Mouse (Mus musculus) intestine, embryonic 14.5 days (tissue): Measurements from ENCODE around the gene Igsf21. TPM values are rescaled to one million over a fixed set of nuclear protein-coding genes. Genes with fewer than 3 reads are reported as not detected.
A peak's percentile ranks its signal among the peaks of the same experiment; 100 is the strongest.

Experiments
- ATAC-seq: fragments of 200-750 bp; cut with Nextera tagmentation; replicated peaks from 2 replicates; pipeline ENCODE4 v1.8.0; 2017; ENCODE audit warnings: low read depth, moderate number of reproducible peaks, moderate TSS enrichment, moderate library complexity; ENCODE audit not compliant: low FRiP score, low TSS enrichment
- DNase-seq: peaks from one replicate; pipeline ENCODE4 v3.0.0-alpha.2; 2018; ENCODE audit warnings: low spot score
- H3K27ac ChIP-seq: fragments of 300-500 bp; sonication (generic); 2 replicates; pipeline ENCODE4 v1.5.1; 2014; ENCODE audit warnings: low read depth, mild to moderate bottlenecking, control low read depth
- H3K27me3 ChIP-seq: fragments of 300-500 bp; sonication (generic); replicated peaks from 2 replicates; pipeline ENCODE4 v1.6.1; 2014; ENCODE audit warnings: low read length, control low read depth; ENCODE audit not compliant: control insufficient read depth, insufficient read depth
- H3K36me3 ChIP-seq: fragments of 300-500 bp; sonication (generic); 2 replicates; pipeline ENCODE4 v1.6.1; 2014; ENCODE audit warnings: low read length, control low read depth; ENCODE audit not compliant: control insufficient read depth, insufficient read depth
- H3K4me1 ChIP-seq: fragments of 300-500 bp; sonication (generic); replicated peaks from 2 replicates; pipeline ENCODE4 v1.6.1; 2014; ENCODE audit warnings: low read length, control low read depth, mixed read lengths; ENCODE audit not compliant: control insufficient read depth, insufficient read depth
- H3K4me2 ChIP-seq: fragments of 300-500 bp; sonication (generic); 2 replicates; pipeline ENCODE4 v1.6.1; 2014; ENCODE audit warnings: low read length
- H3K4me3 ChIP-seq: fragments of 300-500 bp; sonication (generic); 2 replicates; pipeline ENCODE4 v1.5.1; 2014; ENCODE audit warnings: low read depth, low read length, control low read depth, mixed read lengths
- H3K9ac ChIP-seq: fragments of 300-500 bp; sonication (generic); 2 replicates; pipeline ENCODE4 v1.6.1; 2014; ENCODE audit warnings: mild to moderate bottlenecking, low read length
- H3K9me3 ChIP-seq: fragments of 300-500 bp; sonication (generic); 2 replicates; pipeline ENCODE4 v1.6.1; 2016; ENCODE audit warnings: low read length, control low read depth; ENCODE audit not compliant: control insufficient read depth
- WGBS: fragments of 180-500 bp; shearing (Covaris S2); extraction: QIAGEN DNeasy Blood & Tissue Kit; methylation state at CpG from one replicate; pipeline ENCODE4 v1.1.7; 2014; 5-methylcytosine and 5-hydroxymethylcytosine counted together
- polyA plus RNA-seq: library from polyadenylated mRNA; unstranded; fragments of >200 nt; fragmentation: Nextera tagmentation; extraction: Ambion mirVana; gene quantifications from 2 replicates; pipeline ENCODE4 v1.2.1, GENCODE M21; 2014

Gene Igsf21
- polyA plus RNA-seq, 1 experiment from 2014 or later: 2.2 TPM

DNA sequence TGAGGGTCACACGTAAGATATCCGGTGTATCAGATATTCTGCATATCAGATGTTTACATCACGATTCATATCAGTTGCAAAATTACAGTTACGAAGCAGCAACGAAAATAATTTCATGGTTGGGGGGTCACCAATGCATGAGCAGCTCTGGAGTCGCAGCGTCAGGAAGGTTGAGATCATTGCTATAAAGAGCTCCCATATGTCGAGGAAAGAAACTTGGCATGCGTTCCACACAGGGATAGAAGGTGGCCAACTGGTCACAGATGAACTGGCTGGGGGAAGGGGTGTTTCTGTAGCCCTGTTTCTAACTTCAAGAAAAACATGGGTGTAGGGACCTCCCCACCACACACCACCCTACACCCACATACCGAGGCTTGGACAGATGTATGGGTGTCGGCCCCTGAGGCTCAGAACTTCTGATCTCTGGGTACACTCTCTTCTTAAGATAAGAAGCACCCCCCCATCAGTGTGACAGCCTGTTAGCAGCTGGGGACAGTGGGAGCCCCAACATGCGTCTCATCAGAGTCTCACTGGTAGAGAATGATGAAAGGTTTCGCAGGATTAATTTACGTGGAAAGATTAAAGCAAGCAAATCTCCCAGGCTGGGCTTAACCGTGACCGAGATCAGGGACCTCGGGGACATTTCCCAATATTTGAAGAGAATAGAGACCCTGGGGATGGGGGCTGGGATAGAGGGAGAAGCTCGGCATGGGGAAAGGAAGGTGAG, 54.1 kb downstream of the Igsf21 start:
- no peak for ATAC-seq
- H3K9me3 ChIP-seq: no peaks in the 10 kb centered on the region
- 86% methylated on average over 18 of the region's 18 CpGs for WGBS
- H3K27ac ChIP-seq: no peak overlapping the region
- H3K4me2 ChIP-seq: no peak overlapping the region
- no peak overlapping the region for H3K4me3 ChIP-seq
- no peaks in the 10 kb centered on the region for H3K36me3 ChIP-seq
- no peaks in the 10 kb centered on the region for H3K4me1 ChIP-seq
- no peak for DNase-seq
- H3K27me3 ChIP-seq: 0 out of 2 replicates have a peak, but pooled peaks cover 3% of the 10 kb centered on the region
- no peak overlapping the region for H3K9ac ChIP-seq

- Histone ChIP-seq H3K4me3 (no peak overlapping the region), H3K36me3 (no peaks in the 10 kb centered on the region), H3K27ac (no peak overlapping the region), H3K4me1 (no peaks in the 10 kb centered on the region), H3K9me3 (no peaks in the 10 kb centered on the region), H3K9ac (no peak overlapping the region), H3K4me2 (no peak overlapping the region), H3K27me3 (0 out of 2 replicates have a peak, but pooled peaks cover 3% of the 10 kb centered on the region)
- WGBS: 85% methylated on average over 9 of the region's 9 CpGs
- no peak for DNase-seq
- no peak for ATAC-seq
Observed at GRCm38 (mm10) chr4:140189601-140190000, 57.0 kb downstream of the Igsf21 start.

- Histone ChIP-seq H3K4me3 (no peak overlapping the region), H3K4me2 (no peak overlapping the region), H3K9me3 (no peaks in the 10 kb centered on the region), H3K4me1 (no peaks in the 10 kb centered on the region), H3K27ac (no peak overlapping the region), H3K27me3 (0 out of 2 replicates have a peak, but pooled peaks cover 3% of the 10 kb centered on the region), H3K36me3 (no peaks in the 10 kb centered on the region), H3K9ac (no peak overlapping the region)
- 68% methylated on average over 7 of the region's 7 CpGs for WGBS
- DNase-seq (no peak), ATAC-seq (no peak)
Observed at GRCm38 (mm10) chr4:140188626-140189025, 58.0 kb downstream of the Igsf21 start.

GRCm38 (mm10) chr4:140187404-140188145, 59.0 kb downstream of the Igsf21 start:
- Histone ChIP-seq H3K4me1 (no peaks in the 10 kb centered on the region), H3K9ac (no peak overlapping the region), H3K4me2 (no peak overlapping the region), H3K27me3 (0 out of 2 replicates have a peak, but pooled peaks cover 3% of the 10 kb centered on the region), H3K9me3 (no peaks in the 10 kb centered on the region), H3K36me3 (no peaks in the 10 kb centered on the region), H3K27ac (no peak overlapping the region), H3K4me3 (no peak overlapping the region)
- WGBS: 88% methylated on average over 8 of the region's 8 CpGs
- ATAC-seq: no peak
- DNase-seq: no peak

DNA sequence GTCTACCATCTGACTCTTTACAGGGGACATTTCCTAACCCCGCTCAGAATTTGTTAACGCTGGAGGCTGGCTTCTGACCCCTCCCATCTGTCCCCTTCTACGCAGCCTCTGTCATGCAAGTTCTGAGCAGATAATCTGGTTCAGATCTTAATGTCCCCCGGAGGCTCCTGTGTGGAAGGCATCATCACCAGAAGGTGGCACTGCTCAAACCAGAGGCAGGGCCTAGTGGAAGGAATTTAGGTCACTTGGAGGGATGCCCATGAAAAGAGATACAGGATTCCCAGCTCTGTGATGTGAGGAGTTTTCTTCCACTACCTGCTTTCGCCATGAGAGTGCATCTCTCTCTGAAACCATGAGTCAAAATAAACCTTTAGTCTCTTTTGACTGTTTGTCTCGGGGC, 67.0 kb downstream of the Igsf21 start:
- no peaks in the 10 kb centered on the region for H3K4me1 ChIP-seq

DNA sequence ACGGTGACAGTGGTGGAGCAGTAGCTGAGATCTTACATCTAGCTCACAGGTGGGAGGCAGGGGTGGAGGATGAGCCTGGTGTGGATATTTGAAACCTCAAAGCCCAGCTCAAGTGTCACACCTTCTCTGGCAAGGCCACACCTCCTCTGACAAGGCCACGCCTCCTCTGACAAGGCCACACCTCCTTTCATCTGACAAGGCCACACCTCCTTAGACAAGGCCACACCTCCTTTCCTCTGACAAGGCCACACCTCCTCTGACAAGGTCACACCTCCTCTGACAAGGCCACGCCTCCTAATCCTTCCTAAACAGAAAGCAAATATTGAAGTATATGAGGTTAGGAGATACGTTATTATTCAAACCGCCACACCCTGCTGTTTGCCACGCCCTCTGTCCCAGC, 69.5 kb downstream of the Igsf21 start:
- WGBS: 90% methylated on average over 6 of the region's 6 CpGs
- H3K27ac ChIP-seq: no peak overlapping the region
- no peak overlapping the region for H3K9ac ChIP-seq
- DNase-seq: no peak
- H3K27me3 ChIP-seq: no peaks in the 10 kb centered on the region
- H3K9me3 ChIP-seq: no peaks in the 10 kb centered on the region; the same call in 1 of the 2 replicates
- H3K4me3 ChIP-seq: no peak overlapping the region
- ATAC-seq: no peak
- no peaks in the 10 kb centered on the region for H3K4me1 ChIP-seq
- no peaks in the 10 kb centered on the region for H3K36me3 ChIP-seq
- H3K4me2 ChIP-seq: no peak overlapping the region

More for the DNA sequence above, 67.0 kb downstream of the Igsf21 start:
- H3K4me2 ChIP-seq: no peak overlapping the region
- no peak overlapping the region for H3K27ac ChIP-seq
- H3K4me3 ChIP-seq: no peak overlapping the region
- H3K9me3 ChIP-seq: no peaks in the 10 kb centered on the region; the same call in 1 of the 2 replicates
- H3K36me3 ChIP-seq: no peaks in the 10 kb centered on the region
- WGBS: 66% methylated on average over 6 of the region's 6 CpGs
- no peak overlapping the region for H3K9ac ChIP-seq
- ATAC-seq (no peak), DNase-seq (no peak)
- no peaks in the 10 kb centered on the region for H3K27me3 ChIP-seq

DNA sequence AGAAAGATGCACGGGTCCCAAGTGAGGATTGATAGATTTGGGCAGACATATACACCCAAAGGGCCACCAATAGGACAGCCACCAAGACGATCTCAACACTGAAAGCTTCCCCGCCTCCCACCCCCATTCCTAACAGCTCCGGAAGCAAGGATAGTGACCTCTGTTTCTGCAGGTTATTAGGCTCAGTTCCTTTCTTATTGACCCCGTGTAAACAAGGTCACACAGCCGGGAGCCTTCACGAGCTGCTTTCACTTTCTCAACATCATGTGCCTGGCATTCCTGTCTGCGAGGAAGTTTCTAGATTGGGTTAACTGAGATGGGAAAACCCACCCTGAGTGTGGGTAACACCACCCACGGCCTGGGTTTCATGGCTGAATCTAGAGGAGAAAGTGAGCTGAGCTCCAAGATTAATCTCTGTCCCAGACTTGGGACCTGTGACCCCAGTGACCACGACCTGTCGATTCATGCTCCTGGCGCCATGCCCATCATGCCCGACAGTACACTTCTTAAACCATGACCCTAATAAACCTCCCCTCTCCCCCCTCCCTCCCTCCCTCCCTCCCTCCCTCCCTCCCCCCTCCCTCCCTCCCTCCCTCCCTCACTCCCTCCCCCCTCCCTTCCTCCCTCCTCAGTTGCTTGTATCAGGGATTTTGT, 72.7 kb downstream of the Igsf21 start:
- no peaks in the 10 kb centered on the region; the same call in 1 of the 2 replicates for H3K9me3 ChIP-seq
- H3K4me2 ChIP-seq: no peak overlapping the region
- no peak overlapping the region for H3K4me3 ChIP-seq
- no peak overlapping the region for H3K27ac ChIP-seq
- no peaks in the 10 kb centered on the region for H3K36me3 ChIP-seq
- H3K9ac ChIP-seq: no peak overlapping the region
- no peak for DNase-seq
- WGBS: 25% methylated on average over 13 of the region's 13 CpGs
- no peak for ATAC-seq
- no peaks in the 10 kb centered on the region for H3K27me3 ChIP-seq
- H3K4me1 ChIP-seq: no peaks in the 10 kb centered on the region

GRCm38 (mm10) chr4:140173084-140173483, 73.5 kb downstream of the Igsf21 start:
- H3K4me3 ChIP-seq: no peak overlapping the region
- ATAC-seq (no peak), DNase-seq (peak; percentile 57)
- H3K9ac ChIP-seq: no peak overlapping the region
- H3K4me2 ChIP-seq: no peak overlapping the region
- H3K36me3 ChIP-seq: no peaks in the 10 kb centered on the region
- WGBS: 50% methylated on average over 12 of the region's 12 CpGs
- no peak overlapping the region for H3K27ac ChIP-seq
- H3K27me3 ChIP-seq: no peaks in the 10 kb centered on the region
- H3K9me3 ChIP-seq: no peaks in the 10 kb centered on the region; the same call in 1 of the 2 replicates
- H3K4me1 ChIP-seq: no peaks in the 10 kb centered on the region
